Mouse (Mus musculus): Measurements from ENCODE around the gene Map4. TPM values are rescaled to one million over a fixed set of nuclear protein-coding genes. Genes with fewer than 3 reads are reported as not detected.

Map4 gene
- 190 and 241 TPM in 2 replicates for polyA plus RNA-seq (2012; rRNA removed)

GRCm38 (mm10) chr9:109931257-109932171, at the start of gene Map4:
Map4 (plus strand) TSS chr9:109931460.

GRCm38 (mm10) chr9:110116977-110117778, 185.9 kb downstream of the Map4 start, which contains the start of gene Smarcc1:
Smarcc1 (plus strand) TSS chr9:110117708.

GRCm38 (mm10) chr9:110117779-110118139, 186.5 kb downstream of the Map4 start, which contains the start of gene Dhx30:
Dhx30 (minus strand) TSS chr9:110117830.

Other genes starting within 250 kb of the Map4 start
- gene Fbxw18, start 228.8 kb upstream of the Map4 start, polyA plus RNA-seq (2012; rRNA removed): not detected in 2 replicates
- not detected in 2 replicates for gene Fbxw26, start 185.4 kb upstream of the Map4 start, polyA plus RNA-seq (2012; rRNA removed)
- not detected in 2 replicates for gene Fbxw27, start 140.8 kb upstream of the Map4 start, polyA plus RNA-seq (2012; rRNA removed)
- gene Spink8, start 119.2 kb upstream of the Map4 start, polyA plus RNA-seq (2012; rRNA removed): 0.28 TPM in 1 of 2 replicates, not detected in the other
- 18.8 and 19.6 TPM in 2 replicates for gene Nme6, start 98.7 kb upstream of the Map4 start, polyA plus RNA-seq (2012; rRNA removed)
- gene Camp, start 81.8 kb upstream of the Map4 start, polyA plus RNA-seq (2012; rRNA removed): 0.28 TPM in 1 of 2 replicates, not detected in the other
- gene Cdc25a, start 55.9 kb upstream of the Map4 start, polyA plus RNA-seq (2012; rRNA removed): 14.0 and 16.8 TPM in 2 replicates
- 12.5 and 13.0 TPM in 2 replicates for gene Smarcc1, start 186.2 kb downstream of the Map4 start, polyA plus RNA-seq (2012; rRNA removed)
- 43.9 and 47.2 TPM in 2 replicates for gene Dhx30, start 186.4 kb downstream of the Map4 start, polyA plus RNA-seq (2012; rRNA removed)

Measured in colon, adult 2 months (tissue).